Mouse (Mus musculus) stomach, embryonic 15.5 days (tissue): ENCODE data around the gene Slx1b. TPM values are rescaled to one million over a fixed set of nuclear protein-coding genes. Genes with fewer than 3 reads are reported as not detected.

Experiments used
- ATAC-seq: fragments of 200-750 bp; cut with Nextera tagmentation; 2 replicates; pipeline ENCODE4 v1.8.0; 2017; ENCODE audit warnings: low read depth, moderate number of reproducible peaks, moderate TSS enrichment; ENCODE audit not compliant: insufficient read depth, low FRiP score
- H3K27ac ChIP-seq: fragments of 300-500 bp; sonication (generic); 2 replicates; pipeline ENCODE4 v1.5.1; 2015; ENCODE audit warnings: mild to moderate bottlenecking, inconsistent platforms
- H3K27me3 ChIP-seq: fragments of 300-500 bp; sonication (generic); replicated peaks from 2 replicates; pipeline ENCODE4 v1.6.1; 2015; ENCODE audit warnings: inconsistent platforms
- H3K36me3 ChIP-seq: fragments of 300-500 bp; sonication (generic); 2 replicates; pipeline ENCODE4 v1.6.1; 2015; ENCODE audit warnings: inconsistent platforms
- H3K4me1 ChIP-seq: fragments of 300-500 bp; sonication (generic); 2 replicates; pipeline ENCODE4 v1.6.1; 2015; ENCODE audit warnings: inconsistent platforms
- H3K4me2 ChIP-seq: fragments of 300-500 bp; sonication (generic); 2 replicates; pipeline ENCODE4 v1.6.1; 2015; ENCODE audit warnings: mild to moderate bottlenecking, inconsistent platforms
- H3K4me3 ChIP-seq: fragments of 300-500 bp; sonication (generic); replicated peaks from 2 replicates; pipeline ENCODE4 v1.5.1; 2015; ENCODE audit warnings: inconsistent platforms
- H3K9ac ChIP-seq: fragments of 300-500 bp; sonication (generic); 2 replicates; pipeline ENCODE4 v1.6.1; 2015; ENCODE audit warnings: inconsistent platforms
- H3K9me3 ChIP-seq: fragments of 300-500 bp; sonication (generic); 2 replicates; pipeline ENCODE4 v1.6.1; 2016; ENCODE audit warnings: inconsistent platforms
- WGBS: fragments of 180-500 bp; shearing (Covaris S2); methylation state at CpG from one replicate; pipeline ENCODE4 v1.1.7; 2015; 5-methylcytosine and 5-hydroxymethylcytosine counted together
- polyA plus RNA-seq: library from polyadenylated mRNA; unstranded; fragments of >200 nt; fragmentation: Nextera tagmentation; extraction: Ambion mirVana; gene quantifications from 2 replicates; pipeline ENCODE4 v1.2.1, GENCODE M21; 2015

Gene Slx1b
- polyA plus RNA-seq, 1 experiment from 2014 or later, result 7.9 TPM

DNA sequence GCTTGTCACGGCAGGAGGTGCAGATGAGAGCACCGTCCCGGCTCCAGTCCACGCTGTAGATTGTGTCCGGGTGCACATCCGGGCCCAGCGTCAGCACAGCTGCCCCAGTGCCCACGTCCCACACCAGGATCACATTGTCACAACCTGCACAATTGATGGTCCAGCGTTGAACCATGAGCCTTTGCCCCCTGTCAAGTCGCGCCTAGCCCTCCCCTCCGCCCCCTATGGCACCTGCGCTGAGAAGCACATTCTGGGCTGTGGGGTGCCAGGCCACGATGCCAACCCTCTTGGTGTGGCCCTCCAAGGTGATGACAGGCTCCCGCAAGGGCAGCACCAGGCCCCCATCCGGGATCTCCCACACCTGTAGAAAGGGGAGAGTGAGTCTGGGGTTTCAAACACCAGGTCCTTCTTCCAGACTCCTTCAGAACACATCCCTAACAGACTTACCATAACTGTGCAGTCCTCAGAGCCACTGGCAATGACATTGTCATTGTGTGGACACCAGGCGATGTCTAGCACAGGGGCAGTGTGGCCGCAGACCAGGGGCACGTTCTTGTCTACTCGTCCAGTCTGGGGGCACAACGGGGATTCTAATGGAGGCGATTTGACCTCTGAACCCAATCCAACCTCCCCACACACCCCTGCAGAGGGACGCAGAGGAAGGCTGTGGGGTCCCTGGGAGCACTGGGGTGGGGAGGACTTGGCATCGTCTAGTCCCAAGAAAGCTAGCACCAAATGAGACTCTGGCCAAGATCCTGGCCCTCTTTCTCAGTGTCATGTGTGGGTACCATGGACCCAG is 6.2 kb upstream of the Slx1b start:
- Histone ChIP-seq H3K27me3 (peaks cover 15% of the 10 kb centered on the region; the same call in 1 of the 2 replicates), H3K27ac (peak overlapping the region; percentile 4; the same call in 1 of the 2 replicates), H3K36me3 (no peaks in the 10 kb centered on the region), H3K9me3 (no peaks in the 10 kb centered on the region), H3K4me3 (0 out of 2 replicates have a peak overlapping the region, but pooled peaks have one; percentile 8), H3K9ac (no peak overlapping the region), H3K4me1 (peaks cover 18% of the 10 kb centered on the region), H3K4me2 (peak overlapping the region; percentile 1; the same call in 1 of the 2 replicates)
- 53% methylated on average over 24 of the region's 24 CpGs for WGBS
- no peak for ATAC-seq

GRCm38 (mm10) chr7:126701070-126701469 is 5.5 kb upstream of the Slx1b start:
- H3K4me2 ChIP-seq, result peak overlapping the region; percentile 1; the same call in 1 of the 2 replicates
- ATAC-seq, result peak; percentile 51
- peaks cover 15% of the 10 kb centered on the region; the same call in 1 of the 2 replicates for H3K27me3 ChIP-seq
- peaks cover 24% of the 10 kb centered on the region for H3K4me1 ChIP-seq
- WGBS, result 0% methylated on average over 11 of the region's 11 CpGs
- no peak overlapping the region for H3K27ac ChIP-seq
- H3K9me3 ChIP-seq, result no peaks in the 10 kb centered on the region
- 0 out of 2 replicates have a peak overlapping the region, but pooled peaks have one; percentile 4 for H3K4me3 ChIP-seq
- H3K36me3 ChIP-seq, result no peaks in the 10 kb centered on the region
- H3K9ac ChIP-seq, result no peak overlapping the region

DNA sequence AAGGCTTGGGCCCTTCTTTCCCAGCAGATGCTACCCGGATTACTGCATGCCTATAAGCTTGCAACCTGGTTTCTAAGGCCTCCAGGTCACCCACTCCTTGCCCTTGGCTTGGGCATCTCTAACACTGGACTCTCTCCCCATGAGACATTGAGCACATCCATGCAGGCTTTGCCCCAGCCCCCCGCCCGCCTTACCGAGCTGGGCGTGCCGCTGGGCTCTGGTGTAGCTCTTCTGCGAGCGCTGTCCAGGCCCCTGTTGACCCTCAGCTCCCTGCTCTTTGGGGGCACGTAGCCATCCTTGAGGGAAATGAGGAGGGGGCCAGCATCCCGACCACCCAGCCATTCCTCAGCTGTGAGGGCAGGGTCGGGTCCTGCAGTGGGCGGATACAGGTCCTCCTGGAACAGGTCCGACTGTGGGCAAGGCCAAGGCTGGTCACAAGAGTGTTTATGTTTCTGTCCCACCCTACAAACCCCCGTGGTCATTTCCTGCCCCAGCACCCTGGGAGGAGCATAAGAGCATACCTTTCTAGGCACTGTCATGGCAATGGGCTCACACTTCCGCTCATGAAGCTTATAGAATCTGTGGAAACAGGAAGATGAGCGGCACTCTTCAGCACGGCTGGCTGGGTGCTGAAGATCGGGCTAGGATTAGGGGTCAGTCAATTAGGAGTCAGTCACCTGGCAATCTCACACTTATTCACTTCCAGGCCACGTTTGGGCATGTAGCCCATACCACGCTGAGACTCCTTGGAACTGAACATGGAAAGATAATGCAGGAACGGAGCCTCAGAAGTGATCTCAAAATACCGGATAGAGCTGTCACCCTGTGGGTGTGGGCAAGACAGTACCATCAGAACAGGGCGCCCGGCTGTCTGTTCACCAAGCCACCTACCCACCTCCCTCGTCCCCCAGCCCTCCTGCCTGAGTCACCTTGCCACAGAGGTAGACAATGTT is 4.8 kb upstream of the Slx1b start:
- Histone ChIP-seq H3K27me3 (peaks cover 14% of the 10 kb centered on the region; the same call in 1 of the 2 replicates), H3K36me3 (no peaks in the 10 kb centered on the region), H3K27ac (no peak overlapping the region), H3K9me3 (no peaks in the 10 kb centered on the region), H3K4me2 (no peak overlapping the region), H3K4me3 (no peak overlapping the region), H3K4me1 (peaks cover 24% of the 10 kb centered on the region), H3K9ac (no peak overlapping the region)
- ATAC-seq, result no peak
- WGBS, result 79% methylated on average over 25 of the region's 25 CpGs

DNA sequence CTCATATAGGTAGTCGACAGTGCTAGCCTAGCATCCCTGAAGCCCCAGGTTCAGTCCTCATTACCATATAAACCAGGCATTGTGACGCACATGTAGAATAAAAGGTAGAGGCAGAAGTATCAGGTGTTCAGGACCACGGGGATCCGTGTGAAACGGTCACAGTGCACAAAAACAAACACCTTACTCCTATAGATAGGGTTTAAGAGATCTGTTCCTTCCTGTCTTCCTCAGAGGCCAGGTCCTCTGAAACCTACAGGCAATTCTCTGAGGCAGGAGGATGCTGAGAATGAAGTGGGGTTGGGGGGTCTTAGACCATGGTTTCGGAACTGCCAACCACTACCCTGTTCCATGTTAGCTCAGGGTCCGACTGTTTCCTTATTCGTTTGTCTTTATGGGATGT is 2.3 kb upstream of the Slx1b start:
- 92% methylated on average over 8 of the region's 8 CpGs for WGBS
- Histone ChIP-seq H3K9me3 (no peaks in the 10 kb centered on the region), H3K27me3 (no peaks in the 10 kb centered on the region), H3K27ac (no peak overlapping the region), H3K4me3 (no peak overlapping the region), H3K36me3 (no peaks in the 10 kb centered on the region), H3K4me2 (no peak overlapping the region), H3K4me1 (peaks cover 15% of the 10 kb centered on the region), H3K9ac (no peak overlapping the region)
- ATAC-seq, result no peak

GRCm38 (mm10) chr7:126696886-126697285 is 1.3 kb upstream of the Slx1b start:
- Histone ChIP-seq H3K36me3 (peaks cover 5% of the 10 kb centered on the region), H3K4me1 (peaks cover 15% of the 10 kb centered on the region), H3K27ac (no peak overlapping the region), H3K4me2 (peak overlapping the region; percentile 95), H3K4me3 (peak overlapping the region; percentile 93), H3K9me3 (no peaks in the 10 kb centered on the region), H3K27me3 (no peaks in the 10 kb centered on the region), H3K9ac (peak overlapping the region; percentile 87; the same call in 1 of the 2 replicates)
- ATAC-seq, result no peak
- 78% methylated on average over 3 of the region's 3 CpGs for WGBS

DNA sequence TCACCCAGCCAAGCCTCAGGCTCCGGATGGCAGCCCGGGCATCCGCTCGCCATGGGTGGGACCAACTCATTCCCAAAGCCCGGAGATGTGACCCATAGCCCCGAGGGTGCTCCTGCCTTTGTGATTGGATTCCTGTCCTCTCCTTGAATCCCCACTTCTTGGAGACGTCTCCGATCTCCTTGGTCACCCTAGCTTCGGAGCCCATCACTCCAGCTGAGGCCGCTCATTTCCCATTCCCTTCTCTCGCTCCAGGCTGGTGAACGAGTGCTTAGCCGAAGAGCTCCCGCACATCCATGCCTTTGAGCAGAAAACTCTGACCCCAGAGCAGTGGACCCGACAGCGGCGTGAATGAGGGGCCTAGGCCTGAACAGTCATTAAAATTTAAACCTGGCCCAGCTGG is 719 bp upstream of the Slx1b start:
- peaks cover 15% of the 10 kb centered on the region for H3K4me1 ChIP-seq
- no peak for ATAC-seq
- H3K27ac ChIP-seq, result peak overlapping the region; percentile 62; the same call in 1 of the 2 replicates
- peak overlapping the region; percentile 95 for H3K4me2 ChIP-seq
- H3K9ac ChIP-seq, result peak overlapping the region; percentile 87
- H3K36me3 ChIP-seq, result peaks cover 9% of the 10 kb centered on the region
- H3K27me3 ChIP-seq, result no peaks in the 10 kb centered on the region
- WGBS, result 3% methylated on average over 17 of the region's 17 CpGs
- H3K4me3 ChIP-seq, result peak overlapping the region; percentile 93
- no peaks in the 10 kb centered on the region for H3K9me3 ChIP-seq

GRCm38 (mm10) chr7:126695210-126695611 is 373 bp downstream of the Slx1b start, which contains the start of gene Bola2:
Gene Bola2, plus strand, starts transcription at chr7:126695401.
- peaks cover 13% of the 10 kb centered on the region for H3K4me1 ChIP-seq
- no peaks in the 10 kb centered on the region for H3K27me3 ChIP-seq
- peak; percentile 63; the same call in 1 of the 2 replicates for ATAC-seq
- peak within 1 kb of the TSS; percentile 95 for H3K4me2 ChIP-seq
- WGBS, result under 1% methylated on average over 31 of the region's 31 CpGs
- H3K4me3 ChIP-seq, result peak within 1 kb of the TSS; percentile 93
- H3K9ac ChIP-seq, result peak within 1 kb of the TSS; percentile 87
- no peaks in the 10 kb centered on the region for H3K9me3 ChIP-seq
- peak within 1 kb of the TSS; percentile 98 for H3K27ac ChIP-seq
- peaks cover 17% of the 10 kb centered on the region for H3K36me3 ChIP-seq

DNA sequence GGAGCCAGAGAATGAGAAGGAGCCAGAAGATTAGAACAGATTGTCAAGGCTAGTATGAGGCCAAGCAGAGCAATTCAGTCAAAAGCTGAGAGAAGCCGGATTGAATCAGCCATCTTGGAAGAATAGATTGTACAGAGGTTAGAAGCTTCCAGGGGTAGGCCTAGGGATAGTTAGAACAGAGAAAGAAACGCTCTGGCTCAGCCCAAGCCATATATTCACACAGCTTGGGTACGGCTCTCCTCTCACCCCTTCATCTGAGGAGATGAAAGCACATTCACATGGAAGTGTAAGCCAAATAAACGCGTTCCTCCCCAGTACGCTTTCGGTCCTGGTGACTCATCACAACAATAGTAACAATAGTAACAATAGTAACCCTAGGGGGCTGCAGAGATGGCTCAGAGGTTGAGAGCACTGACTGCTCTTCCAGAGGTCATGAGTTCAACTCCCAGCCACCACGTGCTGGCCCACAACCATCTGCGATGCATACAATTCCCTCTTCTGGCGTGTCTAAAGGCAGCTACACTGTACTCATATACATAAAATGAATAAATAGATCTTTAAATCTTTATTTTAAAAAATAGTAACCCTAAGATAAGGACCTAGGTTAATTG is 1.0 kb downstream of the Slx1b start:
- peaks cover 13% of the 10 kb centered on the region for H3K4me1 ChIP-seq
- peak overlapping the region; percentile 93 for H3K4me3 ChIP-seq
- H3K27ac ChIP-seq, result no peak overlapping the region; the same call in 1 of the 2 replicates
- peaks cover 17% of the 10 kb centered on the region for H3K36me3 ChIP-seq
- 40% methylated on average over 10 of the region's 10 CpGs for WGBS
- H3K9me3 ChIP-seq, result no peaks in the 10 kb centered on the region
- peak overlapping the region; percentile 73 for H3K4me2 ChIP-seq
- no peak for ATAC-seq
- H3K27me3 ChIP-seq, result no peaks in the 10 kb centered on the region
- no peak overlapping the region for H3K9ac ChIP-seq

DNA sequence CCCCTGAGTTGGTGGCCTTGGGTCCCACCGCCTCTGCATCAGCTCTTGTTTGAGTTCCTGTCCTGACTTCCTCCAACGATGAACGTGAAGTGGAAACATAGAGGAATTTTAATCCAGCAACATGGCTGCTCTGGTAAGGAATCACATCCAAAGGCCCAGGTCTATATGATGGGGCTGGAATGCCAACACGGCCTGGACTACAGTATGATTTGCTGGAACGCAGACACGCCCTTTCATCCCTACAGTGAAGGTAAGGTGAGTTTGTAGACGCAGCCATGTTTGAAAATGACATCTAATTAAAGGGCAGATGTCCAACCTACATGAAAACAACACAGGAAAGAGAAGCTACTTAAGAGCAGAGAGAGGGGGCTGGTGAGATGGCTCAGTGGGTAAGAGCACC is 1.8 kb downstream of the Slx1b start:
- no peak for ATAC-seq
- Histone ChIP-seq H3K36me3 (peaks cover 17% of the 10 kb centered on the region), H3K27me3 (no peaks in the 10 kb centered on the region), H3K27ac (no peak overlapping the region), H3K4me2 (0 out of 2 replicates have a peak overlapping the region, but pooled peaks have one; percentile 2), H3K9ac (no peak overlapping the region), H3K9me3 (no peaks in the 10 kb centered on the region), H3K4me1 (peaks cover 13% of the 10 kb centered on the region), H3K4me3 (no peak overlapping the region)
- 74% methylated on average over 7 of the region's 7 CpGs for WGBS

DNA sequence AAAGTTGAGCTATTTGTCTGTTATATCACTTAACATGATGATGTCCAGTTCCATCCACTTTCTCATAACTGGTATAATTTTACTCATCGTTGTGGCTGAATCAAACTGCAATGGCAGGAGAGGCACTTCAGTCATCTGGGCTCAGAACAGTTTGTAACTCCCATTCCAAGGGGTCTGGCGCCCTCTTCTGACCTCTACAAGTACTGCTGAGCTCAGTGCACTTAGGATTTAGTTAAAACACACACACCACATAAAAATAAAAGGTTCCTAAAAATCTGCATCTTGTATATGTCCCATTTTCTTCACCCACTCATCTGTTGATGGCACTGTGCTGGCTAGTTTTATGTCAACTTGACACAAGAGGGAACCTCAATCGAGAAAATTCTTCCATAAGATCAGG is 2.3 kb downstream of the Slx1b start:
- peaks cover 17% of the 10 kb centered on the region for H3K36me3 ChIP-seq
- H3K27ac ChIP-seq, result no peak overlapping the region
- no peak overlapping the region for H3K9ac ChIP-seq
- no peak overlapping the region for H3K4me3 ChIP-seq
- 31% methylated on average over 3 of the region's 3 CpGs for WGBS
- no peak overlapping the region for H3K4me2 ChIP-seq
- H3K9me3 ChIP-seq, result no peaks in the 10 kb centered on the region
- H3K27me3 ChIP-seq, result no peaks in the 10 kb centered on the region
- peaks cover 13% of the 10 kb centered on the region for H3K4me1 ChIP-seq
- ATAC-seq, result no peak

GRCm38 (mm10) chr7:126692426-126692825 is 3.2 kb downstream of the Slx1b start:
- H3K27ac ChIP-seq, result no peak overlapping the region
- H3K4me3 ChIP-seq, result no peak overlapping the region
- peaks cover 17% of the 10 kb centered on the region for H3K36me3 ChIP-seq
- H3K9ac ChIP-seq, result no peak overlapping the region
- no peaks in the 10 kb centered on the region for H3K9me3 ChIP-seq
- no peak for ATAC-seq
- no peak overlapping the region for H3K4me2 ChIP-seq
- WGBS, result 92% methylated on average over 26 of the region's 26 CpGs
- H3K4me1 ChIP-seq, result peaks cover 13% of the 10 kb centered on the region
- no peaks in the 10 kb centered on the region for H3K27me3 ChIP-seq
